Mouse (Mus musculus) MEL (cell line): ENCODE measurements around the gene Macrod1. TPM values are rescaled to one million over a fixed set of nuclear protein-coding genes. Genes with fewer than 3 reads are reported as not detected.

Experiments
- DNase-seq: peaks from one replicate; pipeline ENCODE4 v3.0.0; 2011; ENCODE audit warnings: low read depth, low spot score
- H3K27ac ChIP-seq: 2 replicates; pipeline ENCODE4 v1.5.1; 2012; ENCODE audit warnings: low read depth, mild to moderate bottlenecking, control low read depth, low read length, moderate library complexity; ENCODE audit not compliant: control insufficient read depth
- H3K27me3 ChIP-seq, 2 experiments: fragments of 150-350 bp in 1 of 2; sonication (generic) in 1 of 2; 2 replicates each; pipeline ENCODE4 v1.6.1; 2012; ENCODE audit warnings: low read length in 2 of 2, mild to moderate bottlenecking in 2 of 2, improper control_type of control experiment in 1 of 2, moderate library complexity in 1 of 2; ENCODE audit not compliant: insufficient read depth in 2 of 2, control insufficient read depth in 1 of 2
- H3K36me3 ChIP-seq, 2 experiments: 2 replicates each; pipeline ENCODE4 v1.6.1; 2012 to 2014; ENCODE audit warnings: low read length in 2 of 2, improper control_type of control experiment in 1 of 2, inconsistent platforms in 1 of 2, mild to moderate bottlenecking in 1 of 2; ENCODE audit not compliant: insufficient read depth in 2 of 2, control insufficient read depth in 1 of 2
- H3K4me1 ChIP-seq, 2 experiments: fragments of 150-350 bp in 1 of 2; sonication (generic) in 1 of 2; 2 replicates each; pipeline ENCODE4 v1.6.1; 2012; ENCODE audit warnings: low read length in 2 of 2, improper control_type of control experiment in 1 of 2, mild to moderate bottlenecking in 1 of 2; ENCODE audit not compliant: insufficient read depth in 2 of 2, control insufficient read depth in 1 of 2
- H3K4me3 ChIP-seq, 2 experiments: fragments of 150-350 bp in 1 of 2; sonication (generic) in 1 of 2; 2 replicates each; pipeline ENCODE4 v1.5.1; 2012; ENCODE audit warnings: low read depth in 2 of 2, low read length in 2 of 2, mild to moderate bottlenecking in 2 of 2, moderate library complexity in 2 of 2, control low read depth in 1 of 2, improper control_type of control experiment in 1 of 2; ENCODE audit not compliant: control insufficient read depth in 1 of 2, insufficient read depth in 1 of 2
- H3K79me2 ChIP-seq: 2 replicates; pipeline ENCODE4 v1.6.1; 2012; ENCODE audit warnings: mild to moderate bottlenecking, low read length, moderate library complexity; ENCODE audit not compliant: control insufficient read depth, poor library complexity, insufficient read depth
- H3K9ac ChIP-seq: 2 replicates; pipeline ENCODE4 v1.6.1; 2012; ENCODE audit warnings: low read depth, mild to moderate bottlenecking, control low read depth, low read length, moderate library complexity; ENCODE audit not compliant: control insufficient read depth, poor library complexity, severe bottlenecking
- H3K9me3 ChIP-seq: fragments of 150-350 bp; sonication (generic); replicated peaks from 2 replicates; pipeline ENCODE4 v1.6.1; 2012; ENCODE audit warnings: mild to moderate bottlenecking, low read length, improper control_type of control experiment, moderate library complexity; ENCODE audit not compliant: insufficient read depth
- CTCF ChIP-seq, 3 experiments: IDR thresholded peaks in 2 of 3; conservative IDR thresholded peaks in 1 of 3; 2 replicates each; pipeline ENCODE4 v1.5.1; 2011 to 2012; ENCODE audit warnings: low read length in 3 of 3, low read depth in 2 of 3, mild to moderate bottlenecking in 2 of 3, improper control_type of control experiment in 1 of 3, inconsistent platforms in 1 of 3, mixed read lengths in 1 of 3, moderate library complexity in 1 of 3; ENCODE audit not compliant: control insufficient read depth in 1 of 3, insufficient read depth in 1 of 3, poor library complexity in 1 of 3, severe bottlenecking in 1 of 3
- EP300 ChIP-seq, 2 experiments: IDR thresholded peaks; 2 replicates each; pipeline ENCODE4 v1.6.1; 2011; ENCODE audit warnings: improper control_type of control experiment in 2 of 2, low read length in 2 of 2, low read depth in 1 of 2, mild to moderate bottlenecking in 1 of 2
- GATA1 ChIP-seq: IDR thresholded peaks from 2 replicates; pipeline ENCODE4 v1.6.1; 2011; ENCODE audit warnings: low read depth, low read length, improper control_type of control experiment
- HCFC1 ChIP-seq: IDR thresholded peaks from 2 replicates; pipeline ENCODE4 v1.6.1; 2012; ENCODE audit warnings: low read depth, mild to moderate bottlenecking, inconsistent platforms, low read length, improper control_type of control experiment, moderate library complexity
- MEF2A ChIP-seq: IDR thresholded peaks from 2 replicates; pipeline ENCODE4 v1.6.1; 2014; ENCODE audit warnings: low read depth, mild to moderate bottlenecking, inconsistent platforms, low read length, improper control_type of control experiment; ENCODE audit not compliant: poor library complexity, insufficient replicate concordance, severe bottlenecking; ENCODE audit errors: extremely low read depth
- MYB ChIP-seq: IDR thresholded peaks from 2 replicates; pipeline ENCODE4 v1.6.1; 2011; ENCODE audit warnings: mild to moderate bottlenecking, low read depth, low read length, improper control_type of control experiment
- NELFE ChIP-seq: IDR thresholded peaks from 2 replicates; pipeline ENCODE4 v1.6.1; 2011; ENCODE audit warnings: low read depth, low read length, improper control_type of control experiment
- RAD21 ChIP-seq: IDR thresholded peaks from 2 replicates; pipeline ENCODE4 v1.6.1; 2011; ENCODE audit warnings: mild to moderate bottlenecking, low read depth, low read length, improper control_type of control experiment
- SMC3 ChIP-seq: IDR thresholded peaks from 2 replicates; pipeline ENCODE4 v1.6.1; 2011; ENCODE audit warnings: low read depth, low read length, improper control_type of control experiment
- TAL1 ChIP-seq: IDR thresholded peaks from 2 replicates; pipeline ENCODE4 v1.6.1; 2012; ENCODE audit warnings: mild to moderate bottlenecking, inconsistent platforms, low read length, moderate library complexity, mixed read lengths
- USF2 ChIP-seq, 2 experiments: IDR thresholded peaks; 2 replicates each; pipeline ENCODE4 v1.6.1; 2011 to 2012; ENCODE audit warnings: improper control_type of control experiment in 2 of 2, low read length in 2 of 2, borderline replicate concordance in 1 of 2, inconsistent platforms in 1 of 2, low read depth in 1 of 2, mild to moderate bottlenecking in 1 of 2; ENCODE audit not compliant: insufficient read depth in 1 of 2
- polyA plus RNA-seq, 2 experiments: library from polyadenylated mRNA; stranded (reverse) in 1 of 2; unstranded in 1 of 2; fragments of >175 nt in 1 of 2; fragments of >200 nt in 1 of 2; gene quantifications; 2 replicates each; pipeline versions ENCODE4 v1.2.1 to v1.2.4; 2012; ENCODE audit warnings: low replicate concordance in 2 of 2, low read depth in 1 of 2; ENCODE audit not compliant: insufficient read length in 2 of 2, insufficient read depth in 1 of 2, missing spikeins in 1 of 2
- total RNA-seq: library from RNA; depleted of rRNA; stranded (reverse); fragments of 300-350 nt; gene quantifications from 2 replicates; pipeline ENCODE4 v1.2.3, GENCODE M21; 2012

Gene Macrod1
- total and polyA plus RNA-seq, 3 experiments: 4.5 to 15.7 TPM; not detected in 1

DNA sequence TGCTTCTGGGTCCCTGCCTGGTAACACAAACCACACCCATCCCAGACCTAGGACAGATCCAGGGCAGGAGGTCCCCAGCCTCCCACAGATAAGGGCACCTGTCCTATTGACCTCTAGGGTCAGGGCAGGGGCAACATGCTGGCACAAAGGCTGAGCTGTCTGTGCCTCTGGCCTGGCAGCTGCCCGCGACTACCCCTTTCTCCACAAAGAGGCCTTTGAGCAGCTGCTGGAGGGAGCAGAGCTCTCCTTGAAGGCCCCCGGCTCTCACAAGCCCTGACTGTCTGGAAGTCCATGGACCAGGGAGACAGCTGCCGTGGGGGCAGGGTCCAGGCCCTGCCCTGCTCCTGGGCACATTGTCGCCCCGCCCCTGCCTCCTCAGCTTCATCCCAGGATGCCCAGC lies 98.6 kb downstream of the Macrod1 start:
- Histone ChIP-seq H3K4me1 (no peaks in the 10 kb centered on the region), H3K4me3 (no peak overlapping the region), H3K79me2 (no peaks in the 10 kb centered on the region), H3K36me3 (no peaks in the 10 kb centered on the region), H3K27ac (no peak overlapping the region), H3K9ac (no peak overlapping the region), H3K9me3 (no peaks in the 10 kb centered on the region)
- DNase-seq: no peak
- TF ChIP-seq HCFC1: no peak
- TF ChIP-seq CTCF (IDR thresholded peaks at IDR 0.05 in 2 of 3, conservative IDR thresholded peaks at IDR 0.05 in 1 of 3; ENCODE audit: control insufficient read depth in 1 of 3, insufficient read depth in 1 of 3, low read depth in 2 of 3, low read length in 3 of 3, poor library complexity in 1 of 3, severe bottlenecking in 1 of 3): no peak
- TF ChIP-seq TAL1: no peak
- TF ChIP-seq USF2 (IDR thresholded peaks at IDR 0.05; ENCODE audit: borderline replicate concordance in 1 of 2, insufficient read depth in 1 of 2, low read depth in 1 of 2, low read length in 2 of 2): no peak
- no peak for TF ChIP-seq EP300 (IDR thresholded peaks at IDR 0.05; ENCODE audit: low read depth in 1 of 2, low read length in 2 of 2)
- no peak for TF ChIP-seq MEF2A
- TF ChIP-seq MYB: no peak
- TF ChIP-seq, all 39 proteins: peak for 0
- no peaks in the 10 kb centered on the region for H3K27me3 ChIP-seq

DNA sequence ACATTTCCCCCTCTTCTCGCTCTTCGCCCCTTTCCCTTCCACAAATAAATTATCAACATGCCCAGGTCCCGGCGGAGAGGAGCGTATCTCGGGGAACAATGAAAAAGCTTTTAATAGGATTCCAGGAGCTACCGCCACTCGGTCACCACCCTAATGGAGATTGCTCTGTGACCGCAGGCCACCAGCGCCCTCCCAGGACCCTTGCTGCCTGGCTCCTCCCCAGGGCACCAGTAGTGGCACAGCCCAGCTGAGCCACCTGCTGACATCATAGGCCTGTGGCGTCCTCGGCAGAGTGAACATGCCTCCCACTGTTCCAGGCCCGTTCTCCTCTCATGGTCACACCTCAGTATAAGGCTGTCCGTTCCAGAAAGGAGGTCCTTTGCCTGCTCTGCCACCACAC lies 101.1 kb downstream of the Macrod1 start:
- Histone ChIP-seq H3K9me3 (no peaks in the 10 kb centered on the region), H3K79me2 (no peaks in the 10 kb centered on the region), H3K27me3 (no peaks in the 10 kb centered on the region), H3K36me3 (no peaks in the 10 kb centered on the region), H3K4me1 (no peaks in the 10 kb centered on the region), H3K9ac (no peak overlapping the region), H3K4me3 (no peak overlapping the region), H3K27ac (no peak overlapping the region)
- DNase-seq: no peak
- TF ChIP-seq GATA1: no peak
- TF ChIP-seq, all 39 proteins: peak for 0

DNA sequence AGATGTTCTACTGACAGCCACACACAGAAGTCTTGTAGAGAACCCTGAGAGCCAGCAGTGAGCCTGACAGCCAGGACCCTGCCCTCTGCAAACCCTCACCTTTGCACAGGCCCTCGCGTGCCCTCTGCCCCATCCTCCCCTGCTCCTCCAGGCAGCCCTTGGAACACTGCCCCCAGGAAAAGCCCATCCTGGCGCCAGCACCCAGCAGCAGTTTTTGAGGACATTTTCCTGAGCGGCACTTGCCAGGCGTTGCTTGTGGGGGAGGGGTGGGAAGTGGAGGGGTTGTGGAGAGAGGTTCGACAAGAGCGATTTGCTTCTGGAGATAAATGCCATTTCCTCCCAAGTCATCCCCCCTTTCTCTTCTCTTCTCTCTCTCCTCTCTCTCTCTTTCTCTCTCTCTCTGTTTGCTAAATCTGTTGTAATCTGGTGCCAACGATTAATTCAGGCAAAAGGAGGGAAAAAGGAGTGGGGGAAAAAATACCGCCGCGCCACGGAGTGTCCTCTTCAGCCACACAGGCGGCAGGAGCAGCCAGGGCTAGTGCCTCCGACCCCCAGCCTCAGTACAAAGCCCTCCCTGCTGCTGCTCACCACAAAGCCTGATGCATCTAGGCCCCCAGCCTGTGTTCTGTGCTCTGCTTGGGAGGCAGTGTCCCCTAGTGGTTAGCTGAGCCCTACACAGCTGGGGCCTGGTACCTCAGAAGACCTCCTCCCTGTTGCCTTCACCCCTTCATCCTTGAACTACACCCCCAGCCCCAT lies 103.7 kb downstream of the Macrod1 start:
- no peak for TF ChIP-seq NELFE
- peak; percentile 22 for TF ChIP-seq SMC3
- TF ChIP-seq RAD21: peak; percentile 45
- peak in 2 of 3 experiments; percentile 36 to 40; a peak in 4 of 6 replicates for TF ChIP-seq CTCF (IDR thresholded peaks at IDR 0.05 in 2 of 3, conservative IDR thresholded peaks at IDR 0.05 in 1 of 3; ENCODE audit: control insufficient read depth in 1 of 3, insufficient read depth in 1 of 3, low read depth in 2 of 3, low read length in 3 of 3, poor library complexity in 1 of 3, severe bottlenecking in 1 of 3)
- TF ChIP-seq, all 39 proteins: peak for 3
- Histone ChIP-seq H3K79me2 (no peaks in the 10 kb centered on the region), H3K9ac (no peak overlapping the region), H3K27ac (no peak overlapping the region), H3K36me3 (no peaks in the 10 kb centered on the region), H3K9me3 (no peaks in the 10 kb centered on the region), H3K27me3 (no peaks in the 10 kb centered on the region), H3K4me3 (no peak overlapping the region), H3K4me1 (no peaks in the 10 kb centered on the region)
- no peak for DNase-seq
